ENCODE assay signal across 32 mouse cellular contexts in genomic region chr10:71171414-71171813, GRCm38 (mm10). TPM values are rescaled to one million over a fixed set of nuclear protein-coding genes. Genes with fewer than 3 reads are reported as not detected.
A peak's percentile ranks its signal among the peaks of the same experiment; 100 is the strongest.
DNase-seq lines count a peak whose midpoint lies in the region; ATAC-seq and TF ChIP-seq lines count a peak whose summit lies in the region.
"Had no signal": no experiment of that assay in that cellular context is flagged by ENCODE, and none has a peak within 500 bp of the region (broad histone marks: within the 10 kb centered on the region; RNA-seq: fewer than 3 reads in every experiment).

No protein-coding gene starts in this region.

- no peak overlapping the region for H3K27ac ChIP-seq in heart, adult 2 months
- H3K27ac ChIP-seq in liver, embryonic 14.5 days: no peak overlapping the region
- H3K27ac ChIP-seq: embryonic facial prominence, embryonic 13.5 days; forebrain, embryonic 10.5 days; forebrain, embryonic 15.5 days; heart, embryonic 10.5 days; heart, embryonic 15.5 days; hindbrain, embryonic 14.5 days; left cerebral cortex, adult 2 months; limb, embryonic 12.5 days had no signal

- ATAC-seq in liver, embryonic 14.5 days (ENCODE audit: insufficient read depth): no peak
- ATAC-seq in cerebellum, adult (ENCODE audit: insufficient number of reproducible peaks, low FRiP score, low TSS enrichment): no peak
- ATAC-seq: forebrain, embryonic 15.5 days; inflammation-experienced regulatory T-cells, adult 6 months; liver, postnatal 0 days; Patski had no signal

- WGBS in heart, adult 2 months: 100% methylated on average over 1 of the region's 1 CpGs
- 81% methylated on average over 1 of the region's 1 CpGs for WGBS in liver, embryonic 14.5 days (ENCODE audit: insufficient replicate concordance)

- peak; percentile 21 for TF ChIP-seq CTCF in heart, adult 2 months (IDR thresholded peaks at IDR 0.05)
- peak; percentile 12; the same call in 1 of the 2 replicates for TF ChIP-seq CTCF in liver, embryonic 14.5 days (IDR thresholded peaks at IDR 0.05; ENCODE audit: low read depth)
- TF ChIP-seq CTCF in E14TG2a.4 (conservative IDR thresholded peaks at IDR 0.05; ENCODE audit: low read length): peak; percentile 47

- no peaks in the 10 kb centered on the region for H3K36me3 ChIP-seq in heart, adult 2 months (ENCODE audit: control insufficient read depth, insufficient read depth, low read length)
- no peaks in the 10 kb centered on the region for H3K36me3 ChIP-seq in liver, embryonic 14.5 days (replicated peaks; ENCODE audit: control insufficient read depth, insufficient read depth, low read depth)
- no peaks in the 10 kb centered on the region for H3K36me3 ChIP-seq in E14TG2a.4 (ENCODE audit: insufficient read depth, low read length)
- H3K36me3 ChIP-seq: embryonic facial prominence, embryonic 13.5 days; forebrain, embryonic 10.5 days; forebrain, embryonic 15.5 days; G1E; heart, embryonic 10.5 days; heart, embryonic 15.5 days; limb, embryonic 12.5 days had no signal

- no peak for TF ChIP-seq POLR2A in heart, adult 2 months (IDR thresholded peaks at IDR 0.05; ENCODE audit: insufficient read depth, low read depth, low read length)

- no peak overlapping the region for H3K9ac ChIP-seq in heart, adult 2 months (ENCODE audit: low read depth, low read length)
- H3K9ac ChIP-seq in liver, embryonic 14.5 days (replicated peaks): no peak overlapping the region
- H3K9ac ChIP-seq: embryonic facial prominence, embryonic 13.5 days; forebrain, embryonic 15.5 days; heart, embryonic 15.5 days; hindbrain, embryonic 14.5 days; limb, embryonic 12.5 days; liver, postnatal 0 days had no signal

- H3K79me2 ChIP-seq in heart, adult 2 months (replicated peaks; ENCODE audit: control insufficient read depth, insufficient read depth, low read length): no peaks in the 10 kb centered on the region

- no peaks in the 10 kb centered on the region for H3K9me3 ChIP-seq in liver, embryonic 14.5 days (ENCODE audit: control insufficient read depth, low read length)
- no peaks in the 10 kb centered on the region for H3K9me3 ChIP-seq in E14TG2a.4 (ENCODE audit: low read length)
- H3K9me3 ChIP-seq: embryonic facial prominence, embryonic 13.5 days; forebrain, embryonic 10.5 days; forebrain, embryonic 15.5 days; heart, embryonic 10.5 days; heart, embryonic 15.5 days; limb, embryonic 12.5 days had no signal

- H3K27me3 ChIP-seq in heart, adult 2 months (ENCODE audit: control insufficient read depth, insufficient read depth, low read length): no peaks in the 10 kb centered on the region
- no peaks in the 10 kb centered on the region for H3K27me3 ChIP-seq in liver, embryonic 14.5 days (ENCODE audit: control insufficient read depth, insufficient read depth, low read length)
- peaks cover 3% of the 10 kb centered on the region; the same call in 1 of the 2 replicates for H3K27me3 ChIP-seq in E14TG2a.4 (ENCODE audit: insufficient read depth, low read length)
- H3K27me3 ChIP-seq: embryonic facial prominence, embryonic 13.5 days; forebrain, embryonic 15.5 days; heart, embryonic 15.5 days; Patski had no signal

- no peak overlapping the region for H3K4me2 ChIP-seq in liver, embryonic 14.5 days (ENCODE audit: low read depth)
- H3K4me2 ChIP-seq: embryonic facial prominence, embryonic 13.5 days; forebrain, embryonic 15.5 days; heart, embryonic 15.5 days; hindbrain, embryonic 14.5 days; limb, embryonic 12.5 days; liver, embryonic 11.5 days; midbrain, embryonic 11.5 days had no signal

- no peak for TF ChIP-seq EP300 in heart, adult 2 months (IDR thresholded peaks at IDR 0.05; ENCODE audit: insufficient read depth, low read depth, low read length)
- TF ChIP-seq EP300 in liver, embryonic 14.5 days (IDR thresholded peaks at IDR 0.05; ENCODE audit: low read depth): no peak

- H3K4me3 ChIP-seq in heart, adult 2 months: no peak overlapping the region
- H3K4me3 ChIP-seq in liver, embryonic 14.5 days (ENCODE audit: insufficient read depth in 1 of 2, low read depth in 2 of 2, low read length in 2 of 2): no peak overlapping the region
- no peak overlapping the region for H3K4me3 ChIP-seq in E14TG2a.4 (replicated peaks; ENCODE audit: low read length)
- H3K4me3 ChIP-seq: embryonic facial prominence, embryonic 13.5 days; forebrain, embryonic 10.5 days; forebrain, embryonic 15.5 days; heart, embryonic 10.5 days; heart, embryonic 15.5 days; left cerebral cortex, adult 2 months; limb, embryonic 12.5 days had no signal

- intact Hi-C loops in heart, adult 2 months (cut with DNase I): no loop called here

- no peak for DNase-seq in heart, adult 2 months
- no peak for DNase-seq in heart, postnatal 4 days
- no peak for DNase-seq in liver, embryonic 14.5 days (ENCODE audit: low read depth in 3 of 3, low spot score in 3 of 3)
- DNase-seq in liver (no peak), R1 (ENCODE audit: low read depth, low spot score) (peak; percentile 55)
- DNase-seq in layer of hippocampus, postnatal 10 days (ENCODE audit: low spot score in 2 of 2): no peak
- DNase-seq: adrenal gland, postnatal 25 days; cerebellum, adult 18-20 months; cerebellum, postnatal 10 days; heart, postnatal 36 days; kidney, adult 11 months; liver, postnatal 0 days; lung, postnatal 10 days; thymus, adult 18-20 months; thymus, postnatal 25 days had no signal

- H3K4me1 ChIP-seq in heart, adult 2 months (ENCODE audit: control insufficient read depth, insufficient read depth, low read length): no peaks in the 10 kb centered on the region
- H3K4me1 ChIP-seq in liver, embryonic 14.5 days (replicated peaks; ENCODE audit: control insufficient read depth in 2 of 2, insufficient read depth in 2 of 2, low read length in 1 of 2): no peaks in the 10 kb centered on the region
- peaks cover 22% of the 10 kb centered on the region for H3K4me1 ChIP-seq in E14TG2a.4 (replicated peaks; ENCODE audit: low read depth, low read length)
- H3K4me1 ChIP-seq: embryonic facial prominence, embryonic 13.5 days; forebrain, embryonic 10.5 days; forebrain, embryonic 15.5 days; heart, embryonic 15.5 days; limb, embryonic 12.5 days had no signal

RNA-seq across cellular contexts. Expression of gene Bicc1, which starts 11.9 kb away (rescaled TPM):
- 10 to 100 TPM; 14.6 to 17.1 TPM for total RNA-seq in heart, adult 2 months (2021)
- 13.7 and 18.7 TPM in 2 replicates for polyA plus RNA-seq in heart, adult 2 months (2012; rRNA removed)
- total RNA-seq in heart, postnatal 4 days (2021): 10 to 100 TPM; 37.6 to 38.4 TPM
- 1.5 and 1.8 TPM in 2 replicates for polyA plus RNA-seq in liver, embryonic 14.5 days (2012; rRNA removed)
- 1.7 and 2.3 TPM in 2 replicates for polyA plus RNA-seq in liver, embryonic 14.5 days (2014; fragmentation: Nextera tagmentation; extraction: Ambion mirVana)
- total RNA-seq in layer of hippocampus, postnatal 10 days (2021): 1 to 10 TPM; 6.2 to 6.6 TPM
- total RNA-seq: common myeloid progenitor, adult 5-6 weeks; megakaryocyte, adult 5-6 weeks had no signal
- polyA plus RNA-seq: G1E had no signal
